Mouse (Mus musculus) heart, embryonic 11.5 days (tissue): Measurements from ENCODE around the gene Ccdc65. TPM values are rescaled to one million over a fixed set of nuclear protein-coding genes. Genes with fewer than 3 reads are reported as not detected.
"Not testable (repeated sequence)": the region's sequence is repeated elsewhere in the genome, so short reads cannot be mapped to it uniquely, and the experiment has no call there.

Experiments
- ATAC-seq: fragments of 200-750 bp; cut with Nextera tagmentation; replicated peaks from 2 replicates; pipeline ENCODE4 v1.8.0; 2017; ENCODE audit warnings: moderate library complexity; ENCODE audit not compliant: insufficient number of reproducible peaks, low FRiP score, low TSS enrichment
- H3K27ac ChIP-seq: fragments of 300-500 bp; sonication (generic); 2 replicates; pipeline ENCODE4 v1.5.1; 2014; ENCODE audit warnings: mild to moderate bottlenecking, low read depth, low read length
- H3K27me3 ChIP-seq: fragments of 300-500 bp; sonication (generic); 2 replicates; pipeline ENCODE4 v1.6.1; 2014; ENCODE audit warnings: mild to moderate bottlenecking, low read length, mixed read lengths; ENCODE audit not compliant: control insufficient read depth, insufficient read depth
- H3K36me3 ChIP-seq: fragments of 300-500 bp; sonication (generic); 2 replicates; pipeline ENCODE4 v1.6.1; 2014; ENCODE audit warnings: mild to moderate bottlenecking, low read length, moderate library complexity, mixed read lengths; ENCODE audit not compliant: control insufficient read depth, insufficient read depth
- H3K4me1 ChIP-seq: fragments of 300-500 bp; sonication (generic); 2 replicates; pipeline ENCODE4 v1.6.1; 2014; ENCODE audit warnings: low read length; ENCODE audit not compliant: control insufficient read depth, insufficient read depth
- H3K4me2 ChIP-seq: fragments of 300-500 bp; sonication (generic); 2 replicates; pipeline ENCODE4 v1.6.1; 2014; ENCODE audit warnings: mild to moderate bottlenecking, moderate library complexity
- H3K4me3 ChIP-seq: fragments of 300-500 bp; sonication (generic); 2 replicates; pipeline ENCODE4 v1.5.1; 2014; ENCODE audit warnings: low read depth, low read length
- H3K9ac ChIP-seq: fragments of 300-500 bp; sonication (generic); 2 replicates; pipeline ENCODE4 v1.6.1; 2014; ENCODE audit warnings: mild to moderate bottlenecking, low read depth, low read length, moderate library complexity
- H3K9me3 ChIP-seq: fragments of 300-500 bp; sonication (generic); replicated peaks from 2 replicates; pipeline ENCODE4 v1.6.1; 2016; ENCODE audit warnings: low read length; ENCODE audit not compliant: control insufficient read depth
- WGBS: fragments of 180-500 bp; shearing (Covaris S2); extraction: QIAGEN DNeasy Blood & Tissue Kit; methylation state at CpG from one replicate; pipeline ENCODE4 v1.1.7; 2014; ENCODE audit not compliant: insufficient replicate concordance; 5-methylcytosine and 5-hydroxymethylcytosine counted together
- polyA plus RNA-seq: library from polyadenylated mRNA; unstranded; fragments of >200 nt; fragmentation: Nextera tagmentation; extraction: Ambion mirVana; gene quantifications from 2 replicates; pipeline ENCODE4 v1.2.1, GENCODE M21; 2014

Ccdc65 gene
- polyA plus RNA-seq, 1 experiment from 2014 or later: 0.37 TPM

DNA sequence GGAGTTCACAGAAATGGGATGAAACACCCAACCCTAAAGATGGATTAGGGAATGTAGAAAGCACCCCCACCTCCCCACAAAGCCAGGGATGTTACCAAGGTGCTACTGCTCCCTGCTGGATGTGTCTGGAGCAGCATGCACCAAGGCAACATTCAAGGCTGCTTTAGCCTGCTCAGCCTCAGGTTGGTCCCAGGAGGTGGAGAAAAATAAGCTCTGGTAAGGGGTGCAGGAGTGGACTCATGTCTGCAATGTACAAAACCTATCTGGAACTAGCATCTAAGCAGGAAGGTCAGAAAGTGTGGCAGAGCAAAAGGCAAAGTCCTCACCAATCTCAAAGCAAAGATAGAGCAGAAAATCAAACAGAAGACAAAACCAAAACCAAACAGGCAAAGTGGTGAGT is 29.9 kb downstream of the Ccdc65 start:
- Histone ChIP-seq H3K4me3 (no peak overlapping the region), H3K9ac (no peak overlapping the region), H3K4me1 (peaks cover 10% of the 10 kb centered on the region), H3K27me3 (no peaks in the 10 kb centered on the region), H3K36me3 (peaks cover 21% of the 10 kb centered on the region), H3K9me3 (no peaks in the 10 kb centered on the region), H3K27ac (no peak overlapping the region), H3K4me2 (no peak overlapping the region)
- no peak for ATAC-seq

DNA sequence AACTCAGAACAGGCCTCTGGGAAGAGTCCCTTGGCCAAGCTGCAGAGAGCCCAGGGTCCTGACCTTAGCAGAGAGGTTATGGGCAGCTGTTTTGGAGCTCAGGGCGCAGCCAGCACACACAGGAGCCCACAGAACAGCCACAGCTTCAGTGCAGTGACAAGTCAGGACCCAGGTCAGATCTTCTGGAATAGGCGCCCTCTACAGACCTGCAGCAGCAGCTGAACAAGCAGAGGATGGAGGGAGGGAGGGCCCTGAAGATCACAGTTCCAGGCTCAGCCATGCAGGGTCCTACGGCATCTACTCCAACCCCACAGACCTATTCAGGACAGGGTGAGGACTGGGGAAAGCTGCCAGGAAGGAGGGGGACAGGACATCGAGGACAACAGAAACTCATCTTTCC is 30.8 kb downstream of the Ccdc65 start:
- H3K27me3 ChIP-seq: no peaks in the 10 kb centered on the region
- 63% methylated on average over 4 of the region's 4 CpGs for WGBS
- no peaks in the 10 kb centered on the region for H3K9me3 ChIP-seq
- no peak overlapping the region for H3K9ac ChIP-seq
- H3K36me3 ChIP-seq: peaks cover 23% of the 10 kb centered on the region
- no peak for ATAC-seq
- no peak overlapping the region for H3K4me2 ChIP-seq
- no peak overlapping the region for H3K4me3 ChIP-seq
- peaks cover 4% of the 10 kb centered on the region for H3K4me1 ChIP-seq
- no peak overlapping the region for H3K27ac ChIP-seq

DNA sequence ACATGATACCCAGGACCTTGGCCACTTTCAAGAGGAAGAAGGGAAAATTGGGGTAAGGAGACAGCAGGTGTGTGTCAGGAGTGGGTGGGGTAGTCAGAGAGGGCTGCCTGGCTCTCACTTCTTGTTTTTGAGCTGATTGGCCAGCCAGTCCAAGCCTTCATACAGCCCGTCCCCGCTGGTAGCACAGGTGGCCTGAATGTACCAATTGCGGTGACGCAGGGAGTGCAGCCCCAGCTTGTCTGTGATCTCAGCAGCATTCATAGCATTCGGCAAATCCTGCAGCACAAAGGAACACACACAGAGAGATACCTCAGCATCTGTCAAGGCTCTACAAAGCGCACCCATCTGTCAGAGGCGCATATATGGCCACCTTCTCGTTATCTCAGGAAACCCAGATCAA is 32.2 kb downstream of the Ccdc65 start:
- no peak for ATAC-seq
- H3K9me3 ChIP-seq: no peaks in the 10 kb centered on the region
- H3K4me1 ChIP-seq: 0 out of 2 replicates have a peak, but pooled peaks cover 4% of the 10 kb centered on the region
- no peak overlapping the region for H3K4me3 ChIP-seq
- no peak overlapping the region for H3K9ac ChIP-seq
- H3K27ac ChIP-seq: no peak overlapping the region
- no peak overlapping the region for H3K4me2 ChIP-seq
- no peaks in the 10 kb centered on the region for H3K27me3 ChIP-seq
- H3K36me3 ChIP-seq: peaks cover 23% of the 10 kb centered on the region
- 85% methylated on average over 8 of the region's 8 CpGs for WGBS

DNA sequence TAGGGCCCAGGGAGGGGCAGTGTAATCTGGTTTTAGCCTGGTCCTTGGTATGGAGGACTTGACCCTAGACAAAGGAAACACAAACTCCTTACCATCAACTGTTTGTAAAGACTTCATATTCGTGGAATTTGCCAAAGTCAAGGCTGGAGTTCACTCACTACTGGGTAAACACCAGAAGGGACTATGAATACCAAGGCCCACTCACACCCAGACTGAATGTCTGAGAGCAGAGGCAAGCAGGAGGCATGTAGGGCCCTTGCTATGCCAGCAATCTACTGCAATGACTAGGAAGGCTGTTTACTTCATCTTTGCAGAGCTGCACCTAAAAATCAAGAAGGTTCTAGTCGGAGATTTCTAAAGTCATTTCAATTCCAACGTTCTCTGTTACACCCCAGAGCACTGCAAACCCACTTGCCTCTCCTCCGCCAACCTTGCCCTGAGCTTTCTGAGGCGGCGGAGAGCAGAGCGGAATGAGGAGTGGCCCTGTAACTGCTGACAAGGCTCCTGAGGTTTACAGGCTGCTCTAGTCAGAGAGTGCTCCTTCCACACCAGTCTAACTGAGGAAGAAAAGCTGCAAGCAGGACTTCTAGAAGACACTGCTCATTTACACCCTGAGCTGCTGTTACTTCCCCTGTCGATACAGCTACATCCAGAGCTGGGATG is 34.9 kb downstream of the Ccdc65 start:
- Histone ChIP-seq H3K9me3 (no peaks in the 10 kb centered on the region), H3K4me2 (no peak overlapping the region), H3K4me1 (0 out of 2 replicates have a peak, but pooled peaks cover 7% of the 10 kb centered on the region), H3K27me3 (no peaks in the 10 kb centered on the region), H3K9ac (no peak overlapping the region), H3K27ac (no peak overlapping the region), H3K36me3 (peaks cover 19% of the 10 kb centered on the region), H3K4me3 (no peak overlapping the region)
- 86% methylated on average over 8 of the region's 8 CpGs for WGBS
- ATAC-seq: no peak

DNA sequence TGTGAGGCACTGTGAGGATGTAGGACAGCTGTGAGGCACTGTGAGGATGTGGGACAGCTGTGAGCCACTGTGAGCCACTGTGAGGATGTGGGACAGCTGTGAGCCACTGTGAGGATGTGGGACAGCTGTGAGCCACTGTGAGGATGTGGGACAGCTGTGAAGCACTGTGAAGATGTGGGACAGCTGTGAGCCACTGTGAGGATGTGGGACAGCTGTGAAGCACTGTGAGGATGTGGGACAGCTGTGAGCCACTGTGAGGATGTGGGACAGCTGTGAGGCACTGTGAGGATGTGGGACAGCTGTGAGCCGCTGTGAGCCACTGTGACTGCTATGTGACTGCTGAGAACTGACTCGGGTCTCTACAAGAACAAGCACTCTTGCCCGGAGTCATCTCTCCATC is 35.9 kb downstream of the Ccdc65 start:
- not testable (repeated sequence) for H3K4me3 ChIP-seq, H3K27me3 ChIP-seq, H3K9ac ChIP-seq, H3K4me2 ChIP-seq, ATAC-seq, H3K9me3 ChIP-seq, H3K27ac ChIP-seq, H3K4me1 ChIP-seq
- 84% methylated on average over 3 of the region's 3 CpGs for WGBS
- peaks cover 16% of the 10 kb centered on the region for H3K36me3 ChIP-seq

DNA sequence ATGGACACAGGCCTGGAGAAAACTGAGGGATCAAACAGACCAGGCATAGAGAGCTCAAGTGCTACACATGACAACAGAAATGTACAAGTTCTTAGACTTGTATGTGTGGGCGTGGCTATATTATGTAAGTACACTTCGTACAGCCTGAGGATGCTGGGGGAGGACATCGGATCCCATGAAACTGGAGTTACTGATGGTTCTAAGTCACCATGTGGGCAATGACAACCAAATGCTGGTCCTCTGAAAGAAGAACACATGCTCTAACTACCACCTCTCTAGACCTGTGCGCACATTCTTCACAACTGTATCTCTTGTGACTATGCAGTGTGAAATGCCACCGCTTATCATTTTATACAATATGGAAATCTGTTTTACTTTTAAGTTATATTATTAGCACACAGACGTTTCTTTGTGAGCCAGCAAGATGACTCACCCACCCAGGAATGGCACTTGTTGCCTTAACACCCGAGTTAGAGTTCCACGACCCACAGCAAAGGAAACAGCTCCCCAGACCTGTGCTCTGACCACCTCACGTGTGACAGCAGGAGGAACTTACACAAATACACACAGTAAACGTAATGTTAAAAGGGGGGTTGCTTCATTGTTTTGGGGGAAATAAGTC is 38.4 kb downstream of the Ccdc65 start:
- no peak for ATAC-seq
- 0 out of 2 replicates have a peak, but pooled peaks cover 6% of the 10 kb centered on the region for H3K36me3 ChIP-seq
- no peak overlapping the region for H3K27ac ChIP-seq
- no peak overlapping the region for H3K4me2 ChIP-seq
- 70% methylated on average over 10 of the region's 10 CpGs for WGBS
- no peaks in the 10 kb centered on the region for H3K9me3 ChIP-seq
- 0 out of 2 replicates have a peak, but pooled peaks cover 7% of the 10 kb centered on the region for H3K4me1 ChIP-seq
- H3K27me3 ChIP-seq: no peaks in the 10 kb centered on the region
- H3K9ac ChIP-seq: no peak overlapping the region
- H3K4me3 ChIP-seq: no peak overlapping the region

DNA sequence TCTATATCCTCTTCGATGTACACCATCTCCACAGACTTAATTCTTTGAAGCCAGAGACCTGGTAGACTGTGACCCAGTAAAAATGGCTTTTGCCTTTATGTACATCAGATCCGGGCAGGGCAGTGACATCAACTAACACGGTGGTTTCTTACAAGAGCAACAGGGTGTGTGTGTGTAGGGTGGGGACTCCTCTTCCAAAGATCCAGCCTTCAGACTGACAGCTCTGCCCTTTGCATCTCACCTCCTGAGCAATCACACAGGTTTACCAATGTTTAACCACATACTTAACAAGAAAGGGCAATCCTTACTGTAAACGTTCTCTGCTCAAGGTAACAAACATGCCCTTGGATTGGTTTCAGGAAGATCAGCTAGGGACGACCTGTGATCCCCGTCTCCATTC is 39.3 kb downstream of the Ccdc65 start:
- Histone ChIP-seq H3K4me1 (0 out of 2 replicates have a peak, but pooled peaks cover 7% of the 10 kb centered on the region), H3K9me3 (no peaks in the 10 kb centered on the region), H3K36me3 (0 out of 2 replicates have a peak, but pooled peaks cover 6% of the 10 kb centered on the region), H3K4me3 (no peak overlapping the region), H3K4me2 (no peak overlapping the region), H3K9ac (no peak overlapping the region), H3K27ac (no peak overlapping the region), H3K27me3 (no peaks in the 10 kb centered on the region)
- WGBS: 80% methylated on average over 6 of the region's 6 CpGs
- no peak for ATAC-seq

DNA sequence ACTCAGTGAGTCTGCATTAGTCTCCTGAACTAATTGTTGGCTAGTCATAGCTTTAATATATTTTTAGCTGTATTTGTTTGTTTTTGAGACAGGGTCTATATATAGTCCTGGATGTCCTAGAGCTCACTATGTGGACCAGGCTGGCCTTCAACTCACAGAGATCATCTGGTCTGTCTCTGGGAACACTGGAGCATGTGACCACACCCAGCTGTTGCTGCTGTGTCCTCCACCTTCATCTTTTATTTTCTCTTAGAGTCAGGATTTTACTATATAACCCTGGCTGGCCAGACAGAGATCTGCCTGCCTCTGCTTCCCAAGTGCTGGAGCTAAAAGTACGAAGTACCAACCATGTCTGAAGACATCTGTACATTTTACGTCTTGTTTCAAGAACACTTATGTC is 41.1 kb downstream of the Ccdc65 start:
- no peaks in the 10 kb centered on the region for H3K27me3 ChIP-seq
- H3K4me1 ChIP-seq: 0 out of 2 replicates have a peak, but pooled peaks cover 7% of the 10 kb centered on the region
- H3K9me3 ChIP-seq: no peaks in the 10 kb centered on the region
- 86% methylated on average over 2 of the region's 2 CpGs for WGBS
- no peak for ATAC-seq
- H3K4me2 ChIP-seq: no peak overlapping the region
- no peak overlapping the region for H3K27ac ChIP-seq
- 0 out of 2 replicates have a peak, but pooled peaks cover 4% of the 10 kb centered on the region for H3K36me3 ChIP-seq
- no peak overlapping the region for H3K4me3 ChIP-seq
- no peak overlapping the region for H3K9ac ChIP-seq

DNA sequence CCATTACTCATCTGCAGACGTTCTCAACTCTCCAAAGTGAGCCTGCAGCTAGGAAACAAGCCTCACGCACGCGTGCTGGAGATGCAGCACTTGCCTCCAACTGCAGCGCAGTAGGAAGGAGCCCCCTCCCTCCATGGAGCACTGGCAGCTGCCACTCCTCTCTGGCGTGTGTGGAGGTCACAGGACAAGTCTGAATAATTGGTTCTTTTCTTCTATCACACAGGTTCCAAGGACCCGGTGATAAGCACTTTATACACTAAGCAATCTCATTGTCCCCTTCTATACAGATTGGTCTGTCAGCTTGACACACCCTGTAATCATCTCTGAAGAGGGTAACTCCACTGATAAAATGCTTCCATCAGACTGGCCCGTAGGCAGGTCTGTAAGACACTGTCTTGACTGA is 45.0 kb downstream of the Ccdc65 start:
- peaks cover 10% of the 10 kb centered on the region; the same call in 1 of the 2 replicates for H3K36me3 ChIP-seq
- no peak overlapping the region for H3K9ac ChIP-seq
- no peak for ATAC-seq
- H3K4me3 ChIP-seq: no peak overlapping the region
- 63% methylated on average over 8 of the region's 8 CpGs for WGBS
- H3K4me1 ChIP-seq: peaks cover 6% of the 10 kb centered on the region; the same call in 1 of the 2 replicates
- H3K27me3 ChIP-seq: no peaks in the 10 kb centered on the region
- no peak overlapping the region for H3K4me2 ChIP-seq
- H3K27ac ChIP-seq: no peak overlapping the region
- H3K9me3 ChIP-seq: no peaks in the 10 kb centered on the region
